Mouse (Mus musculus) kidney, adult 9 months (tissue): Measurements from ENCODE around the gene AI464131.

Experiments
- DNase-seq: peaks from one replicate; pipeline ENCODE4 v3.0.0; 2022

The AI464131 gene

DNA sequence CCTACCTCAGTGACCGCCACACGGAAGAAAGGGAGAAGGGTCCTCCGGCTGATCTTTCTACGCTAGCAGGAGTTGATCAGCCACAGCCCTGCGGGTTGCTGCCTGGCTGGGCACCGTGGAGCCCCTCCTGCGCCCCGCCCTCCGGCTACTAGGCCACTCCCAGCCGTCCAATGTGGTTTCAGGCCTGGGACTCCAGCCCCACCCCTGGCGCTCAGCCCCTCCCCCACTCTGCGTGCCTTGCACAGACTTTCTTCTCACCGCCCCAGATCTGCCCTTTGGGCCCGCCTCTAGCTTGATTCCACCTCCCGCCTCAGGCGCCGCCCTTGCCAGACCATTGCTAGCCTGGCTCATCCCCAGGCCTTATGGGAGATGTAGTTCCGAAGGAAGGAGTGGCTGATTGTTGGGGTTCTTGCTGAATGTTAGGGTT, at the start of gene AI464131:
Gene AI464131 (minus strand): TSS at position 91 of the 427 bp plus-strand sequence.
- peak; percentile 99 for DNase-seq

DNA sequence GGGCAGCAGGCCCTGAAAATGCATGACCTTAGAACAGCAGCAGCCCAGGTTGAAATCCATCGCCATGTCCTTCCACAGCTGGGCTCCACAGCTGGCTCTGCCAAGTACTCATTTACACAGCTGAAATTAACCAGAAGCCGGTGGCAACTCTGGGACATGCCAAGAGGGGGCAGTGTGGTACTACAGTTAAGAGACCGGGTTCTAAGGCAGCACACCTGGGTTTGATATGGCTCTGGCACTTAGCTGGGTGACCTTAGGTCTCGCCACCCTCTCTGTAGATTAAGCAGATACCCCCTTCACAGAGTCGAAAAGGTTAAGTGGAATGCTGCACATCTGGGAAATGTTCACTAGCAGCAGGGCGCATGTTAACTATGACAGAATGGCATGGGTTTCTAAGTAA, 49.7 kb upstream of the AI464131 start:
- peak; percentile 94 for DNase-seq

DNA sequence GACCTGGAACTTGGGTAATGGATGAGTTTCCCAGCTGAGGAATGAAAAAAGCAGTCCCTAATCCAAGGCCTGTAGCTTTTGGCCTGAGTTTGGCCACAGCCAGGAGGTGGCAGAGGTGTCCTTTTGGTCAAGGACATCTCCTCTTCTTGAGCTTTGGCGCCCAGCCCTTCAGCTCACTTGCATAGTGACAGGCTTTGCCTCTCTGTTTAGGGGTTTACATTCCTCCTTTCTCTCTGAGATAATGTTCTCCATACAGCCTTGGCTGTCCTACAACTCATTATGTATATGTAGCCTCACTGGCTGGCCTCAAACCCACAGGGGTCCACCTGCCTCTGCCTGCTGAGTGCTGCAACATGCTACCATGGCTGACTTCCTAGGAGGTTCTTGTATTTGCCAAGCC, 44.2 kb upstream of the AI464131 start:
- no peak for DNase-seq

DNA sequence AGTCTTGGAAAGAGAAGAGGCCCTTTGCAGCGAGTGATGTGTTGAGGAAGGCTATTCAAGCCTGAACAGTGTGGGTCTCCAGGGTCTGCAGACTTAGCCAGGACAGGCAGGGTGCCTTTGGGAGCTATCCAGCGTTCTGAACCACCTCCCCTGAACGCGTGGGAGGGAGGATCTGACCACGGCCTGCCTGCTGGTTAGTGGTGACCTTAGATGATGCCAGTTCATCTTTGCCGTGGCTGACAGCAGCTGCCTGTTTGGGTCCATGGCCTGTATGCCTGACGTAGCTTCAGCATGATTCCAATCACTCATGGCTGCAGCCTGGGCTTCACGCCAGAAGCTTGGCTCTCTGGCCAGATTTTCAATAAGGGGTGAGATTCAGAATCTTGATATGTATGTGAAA, 43.1 kb upstream of the AI464131 start:
- no peak for DNase-seq

DNA sequence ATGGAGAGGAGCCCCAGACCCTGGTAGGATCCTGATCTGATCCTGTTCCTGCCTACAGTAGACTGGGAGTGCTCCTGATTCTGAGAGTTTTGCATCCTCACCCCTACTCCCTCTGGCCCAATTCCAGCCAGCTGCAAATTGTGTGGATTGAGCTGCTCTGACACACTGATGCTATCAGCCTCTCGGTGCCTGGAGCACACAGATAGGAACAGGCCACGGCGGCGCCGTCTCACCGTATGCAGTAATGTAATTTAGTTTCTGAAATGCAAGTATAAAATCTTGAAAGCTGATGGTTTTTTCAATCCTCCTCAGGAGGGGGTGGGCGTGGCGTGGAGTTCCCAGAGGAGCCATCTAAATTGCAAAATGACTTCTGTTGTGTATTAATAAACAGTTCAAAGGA, 39.3 kb upstream of the AI464131 start:
- no peak for DNase-seq

DNA sequence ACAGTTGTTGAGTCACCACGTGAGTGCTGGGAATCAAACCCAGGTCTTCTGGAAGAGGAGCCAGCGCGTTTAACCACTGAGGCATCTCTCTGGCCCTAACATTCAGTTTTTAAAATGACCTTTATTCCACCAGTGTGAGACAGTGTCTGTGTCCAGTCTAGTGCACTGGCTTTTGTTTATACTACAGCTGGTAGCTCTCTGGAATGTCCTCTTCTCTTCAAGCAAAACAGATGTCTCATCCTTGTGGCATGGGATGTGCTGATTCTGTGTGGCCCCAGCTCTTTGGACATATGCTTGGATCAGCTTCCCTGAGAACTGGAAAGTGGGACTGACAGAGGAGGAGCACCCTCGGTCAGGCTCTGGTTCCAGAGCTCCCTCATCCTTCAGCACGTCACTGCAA, 32.0 kb upstream of the AI464131 start:
- no peak for DNase-seq

DNA sequence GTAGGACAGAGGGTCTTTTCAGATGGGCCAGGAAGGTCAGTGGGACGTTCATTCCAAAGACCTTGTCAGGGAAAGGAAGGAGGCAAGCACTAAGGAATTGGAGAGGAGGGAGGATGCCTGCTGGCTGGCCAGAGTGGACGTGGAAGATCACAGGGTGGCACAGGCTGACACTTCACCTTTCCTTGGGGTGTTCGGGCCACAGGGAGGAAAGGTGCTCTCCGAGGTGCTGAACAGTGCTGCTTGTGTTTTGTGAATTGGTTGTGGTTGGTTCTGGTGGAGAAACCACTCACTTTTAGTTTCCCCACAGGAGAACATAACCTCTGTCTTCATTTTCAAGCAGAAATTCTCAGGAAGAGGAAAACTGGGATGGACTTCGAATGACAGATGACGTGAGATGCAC, 29.5 kb upstream of the AI464131 start:
- no peak for DNase-seq

DNA sequence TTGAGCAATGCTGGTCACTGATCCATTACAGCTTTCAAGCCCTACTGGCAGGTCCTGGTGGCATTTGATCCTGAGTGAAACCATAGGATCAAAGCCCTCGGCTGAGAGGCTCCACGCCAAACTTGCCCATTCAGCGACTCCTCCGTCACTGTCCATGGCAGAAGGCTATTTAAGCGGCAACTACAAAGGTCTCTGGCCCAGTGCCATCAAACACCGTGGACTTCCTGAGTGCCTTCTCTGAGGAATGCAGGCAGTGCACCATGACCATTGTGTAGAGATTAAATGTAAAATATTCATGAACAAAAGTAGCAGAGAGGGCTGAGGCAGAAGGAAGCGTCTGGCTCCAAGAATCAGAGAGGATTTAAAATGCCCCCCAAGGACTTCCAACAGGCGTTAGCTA, 25.1 kb upstream of the AI464131 start:
- DNase-seq: peak; percentile 87

DNA sequence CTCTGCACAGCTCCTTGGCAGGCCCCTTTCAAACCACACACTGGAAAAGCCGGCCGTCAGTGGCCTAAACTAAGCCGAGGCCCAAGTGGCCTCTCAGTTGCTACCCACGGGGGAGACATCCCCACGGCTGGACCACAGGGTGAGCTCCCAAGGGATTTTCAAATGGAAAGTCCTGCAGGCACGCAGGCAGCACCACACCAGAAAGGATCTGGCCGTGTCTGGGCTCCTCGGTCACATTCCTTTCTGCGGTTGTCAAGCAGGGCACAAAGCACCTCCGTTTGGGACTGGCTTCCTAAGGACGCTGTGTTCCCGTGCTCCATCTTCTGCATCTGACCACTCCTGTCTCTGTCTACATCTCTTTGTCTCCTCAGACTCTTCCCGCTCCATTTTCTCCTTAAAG, 24.2 kb upstream of the AI464131 start:
- no peak for DNase-seq

DNA sequence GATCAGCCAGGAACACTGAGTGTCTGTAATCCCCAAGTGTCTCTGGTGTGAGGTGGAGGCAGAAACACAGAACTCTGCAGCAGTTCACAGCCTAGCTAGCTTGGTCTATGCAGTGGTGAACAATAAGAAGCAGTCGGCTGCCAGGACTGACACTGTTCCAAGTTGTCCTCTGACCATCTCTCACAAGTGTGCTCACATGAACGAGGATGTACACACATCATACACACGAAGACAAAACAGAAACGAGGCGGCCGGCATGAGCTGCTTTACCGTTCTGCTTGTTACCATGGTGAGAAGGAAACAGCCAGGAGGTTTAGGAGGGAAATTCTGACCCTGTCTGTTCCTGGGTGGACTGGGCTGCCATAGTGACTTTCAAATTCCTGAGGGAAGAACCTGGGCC, 23.7 kb upstream of the AI464131 start:
- no peak for DNase-seq

DNA sequence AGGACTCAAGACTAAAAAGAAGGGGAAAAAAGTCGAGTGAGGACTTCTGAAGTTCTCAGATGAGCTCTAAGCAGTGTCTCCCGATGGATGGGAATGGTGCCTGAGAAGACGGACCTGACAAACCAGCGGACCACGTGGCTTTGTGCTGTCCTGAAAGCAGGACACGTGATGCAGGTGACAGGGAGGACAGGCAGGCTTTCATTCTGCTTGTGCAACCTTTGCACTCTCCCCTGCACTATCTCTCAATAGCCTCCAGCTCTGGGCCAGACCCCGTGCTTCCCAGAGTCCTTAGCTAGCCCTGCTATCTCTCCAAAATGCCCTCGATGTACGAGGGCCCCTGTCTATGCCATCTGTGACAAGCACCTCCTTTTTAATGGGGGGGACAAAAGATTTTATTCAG, 22.0 kb upstream of the AI464131 start:
- DNase-seq: no peak

DNA sequence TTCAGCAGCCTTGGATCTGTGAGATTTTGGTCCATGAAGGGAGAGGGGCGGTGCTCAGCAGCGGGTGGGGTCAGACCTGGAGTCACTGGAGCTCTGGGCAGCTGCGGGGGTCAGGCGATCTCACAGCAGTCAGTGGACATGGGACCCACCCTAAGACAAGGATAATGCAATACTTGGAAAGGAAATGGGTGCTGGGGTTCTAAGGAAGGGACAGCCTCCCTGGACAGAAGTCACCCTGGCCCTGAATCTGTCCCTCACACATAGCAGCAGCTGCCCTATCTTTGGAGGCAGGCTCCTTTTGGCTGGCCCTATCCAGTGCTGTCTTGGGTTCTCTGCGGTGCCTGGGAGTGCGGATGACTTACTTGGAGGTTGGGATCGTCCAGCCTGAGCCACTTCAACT, 21.0 kb upstream of the AI464131 start:
- DNase-seq: no peak

DNA sequence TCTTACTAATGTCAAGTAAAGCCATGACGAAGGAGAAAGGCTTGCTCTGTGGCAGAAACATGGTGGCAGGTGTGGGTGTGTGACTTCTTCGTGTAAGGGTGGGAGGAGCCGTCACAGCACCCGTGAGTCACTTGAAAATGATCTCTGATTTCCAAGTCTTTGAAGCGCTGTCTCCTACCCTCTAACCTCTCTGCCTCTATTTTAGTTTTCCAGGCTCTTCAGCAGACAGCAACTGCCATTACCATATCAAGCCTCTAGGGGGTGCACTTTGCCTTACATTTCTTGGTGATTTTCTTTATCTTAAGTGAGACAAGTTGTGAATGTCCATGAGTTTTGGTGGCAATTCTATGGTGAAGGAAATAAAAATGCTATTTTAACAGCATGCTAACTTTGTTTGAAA, 19.9 kb upstream of the AI464131 start:
- peak; percentile 64 for DNase-seq

DNA sequence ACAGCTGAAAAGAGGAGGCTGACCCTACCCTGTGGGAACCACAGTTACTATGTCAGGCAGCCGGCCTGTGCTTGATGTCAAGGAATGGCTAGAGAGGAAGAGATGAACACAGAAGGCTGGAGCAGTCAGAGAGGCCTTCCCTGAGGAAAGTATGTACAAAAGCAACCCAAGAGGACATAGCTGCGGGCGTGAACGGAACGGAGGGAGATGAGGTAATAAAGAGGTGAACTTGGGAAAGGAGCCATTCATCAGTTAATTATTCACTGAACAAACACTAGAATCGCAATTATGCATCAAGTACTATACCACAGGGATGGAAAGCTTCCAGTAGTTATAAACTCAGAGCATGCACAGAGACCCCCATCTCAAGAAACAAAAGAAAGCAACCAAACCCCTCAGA, 19.3 kb upstream of the AI464131 start:
- DNase-seq: no peak

DNA sequence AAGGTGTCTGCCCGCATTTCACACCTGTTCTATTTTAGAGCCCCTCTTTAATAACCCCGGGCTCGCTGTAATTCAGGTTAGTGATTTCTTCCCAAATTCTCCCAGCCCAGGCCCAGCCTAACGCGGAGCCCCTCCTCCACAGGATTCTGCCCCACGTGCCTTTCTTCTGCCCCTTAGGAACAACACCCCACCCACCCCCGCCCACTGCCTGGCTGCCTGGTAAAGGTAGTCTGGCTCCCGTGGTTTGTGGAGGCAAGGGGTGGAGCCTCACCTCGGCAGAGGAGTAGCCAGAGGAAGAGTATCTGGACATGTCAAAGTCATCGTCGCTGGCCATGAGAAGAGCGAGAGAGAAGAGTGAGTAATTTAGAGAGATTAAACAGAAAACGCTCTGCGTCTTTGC, 17.8 kb upstream of the AI464131 start:
- DNase-seq: no peak

DNA sequence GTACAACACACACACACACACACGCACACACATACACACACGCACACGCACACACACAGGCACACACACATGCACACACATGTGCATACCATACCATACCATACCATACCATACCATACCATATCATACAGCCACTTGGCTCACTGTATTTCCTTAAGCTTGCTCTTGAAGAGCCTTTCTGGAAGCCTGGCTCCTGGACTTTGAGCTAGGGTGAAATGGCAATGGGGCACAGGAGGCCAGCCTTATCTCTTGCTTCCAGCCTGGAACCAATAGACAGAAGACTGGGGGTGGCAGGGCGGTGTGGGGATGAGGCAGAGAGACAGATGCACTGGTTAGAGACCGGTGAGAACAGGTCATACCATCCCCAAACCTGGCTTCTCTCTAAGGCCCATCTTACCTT, 16.3 kb upstream of the AI464131 start:
- DNase-seq: no peak

DNA sequence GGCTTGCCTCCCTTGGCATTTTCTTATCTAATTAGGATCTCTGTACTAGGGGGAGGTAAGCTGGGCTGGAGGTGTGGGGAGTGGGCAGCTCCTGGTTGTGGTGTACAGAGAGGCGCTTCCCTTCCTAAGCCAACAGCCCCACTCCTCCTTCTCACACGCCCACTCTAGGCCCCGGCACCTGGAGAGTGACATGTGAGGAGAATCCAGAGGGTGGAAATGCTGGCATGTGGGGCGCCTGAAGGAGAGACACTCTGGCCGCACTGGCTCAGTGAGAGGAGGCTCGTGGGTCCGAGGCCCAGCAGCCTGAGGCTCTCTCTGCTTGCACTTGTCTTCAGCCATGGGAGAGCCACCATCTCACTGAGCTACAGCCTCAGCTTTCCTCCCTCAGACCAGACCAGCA, 15.5 kb upstream of the AI464131 start:
- no peak for DNase-seq

DNA sequence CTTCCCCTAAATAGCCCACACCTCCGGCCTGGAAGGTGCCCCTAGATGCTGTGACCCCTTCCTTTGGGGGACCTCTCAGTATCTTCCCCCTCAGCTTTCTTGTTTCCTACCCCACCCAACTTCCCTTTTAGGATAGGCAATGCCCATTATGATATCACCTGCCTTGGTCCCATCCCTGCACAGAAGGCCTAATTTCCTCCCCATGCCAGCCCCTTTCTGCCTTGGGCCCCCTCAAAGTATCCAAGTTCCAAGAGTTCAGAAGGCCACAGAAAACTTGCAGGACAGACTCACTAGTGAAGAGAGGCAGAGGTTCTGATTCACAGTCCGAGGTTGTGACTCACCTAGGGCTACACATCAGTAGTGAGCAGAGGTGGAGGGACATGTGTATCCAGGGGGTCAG, 14.4 kb upstream of the AI464131 start, which contains the start of gene 1110017D15Rik:
Gene 1110017D15Rik (minus strand): TSS at position 101 of the 400 bp plus-strand sequence.
- no peak for DNase-seq

DNA sequence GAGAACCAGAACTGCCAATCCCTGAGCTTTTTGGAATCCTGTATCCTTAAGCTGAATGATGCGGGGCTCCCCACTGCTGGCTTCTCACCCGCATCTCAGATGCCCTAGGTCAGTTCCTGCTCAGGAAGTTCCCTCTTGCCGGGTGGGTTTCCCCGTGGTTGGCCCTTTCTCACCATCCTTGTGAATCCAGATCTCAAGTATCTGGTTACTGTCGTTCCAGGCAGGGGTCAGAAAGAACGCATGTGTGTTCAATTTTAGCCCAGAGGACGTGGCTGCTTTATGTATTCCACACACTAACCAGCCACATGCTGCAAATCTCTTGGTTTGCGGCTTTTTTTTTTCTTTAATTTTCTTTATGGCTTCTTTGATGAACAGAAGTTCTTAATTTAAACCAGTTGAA, 10.8 kb upstream of the AI464131 start:
- no peak for DNase-seq

DNA sequence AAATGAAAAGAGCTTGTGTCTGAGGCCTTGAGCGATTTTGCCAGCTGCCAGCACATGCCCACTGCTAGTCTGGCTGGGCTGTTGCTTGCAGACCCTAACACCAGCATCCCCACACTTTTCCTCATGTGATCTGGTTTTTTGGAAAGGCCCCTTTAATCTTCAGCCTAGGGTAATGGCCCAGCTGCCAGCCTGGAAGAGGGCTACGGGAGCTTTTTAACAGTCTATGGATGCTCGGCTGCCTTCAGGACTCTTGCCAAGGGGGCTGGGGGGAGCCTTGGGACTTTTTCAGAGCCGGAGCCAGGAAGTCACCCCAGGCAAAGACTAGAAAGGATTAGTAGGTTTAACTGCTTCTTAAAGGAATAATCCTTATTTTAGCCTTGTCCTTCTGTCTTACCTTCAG, 10.4 kb upstream of the AI464131 start:
- no peak for DNase-seq

DNA sequence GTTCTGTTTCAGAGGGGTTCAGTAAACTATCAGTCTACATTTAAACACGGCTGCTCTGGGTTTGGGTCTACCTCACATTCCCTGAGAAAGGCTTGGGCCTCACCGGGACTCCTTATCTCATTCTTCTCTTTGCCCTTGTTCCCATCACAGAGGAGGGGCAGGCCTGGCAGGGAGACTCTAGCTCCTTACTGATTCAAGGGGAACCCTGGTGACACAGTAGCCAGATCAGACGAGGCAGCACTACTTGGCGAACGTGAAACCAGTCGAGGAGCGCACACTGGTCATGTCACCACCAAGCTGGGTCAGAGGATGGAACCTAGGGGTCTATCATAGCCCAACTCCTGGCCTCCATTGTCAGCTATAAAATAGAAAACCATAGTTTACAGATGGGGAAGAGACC, 5.1 kb upstream of the AI464131 start:
- DNase-seq: no peak

DNA sequence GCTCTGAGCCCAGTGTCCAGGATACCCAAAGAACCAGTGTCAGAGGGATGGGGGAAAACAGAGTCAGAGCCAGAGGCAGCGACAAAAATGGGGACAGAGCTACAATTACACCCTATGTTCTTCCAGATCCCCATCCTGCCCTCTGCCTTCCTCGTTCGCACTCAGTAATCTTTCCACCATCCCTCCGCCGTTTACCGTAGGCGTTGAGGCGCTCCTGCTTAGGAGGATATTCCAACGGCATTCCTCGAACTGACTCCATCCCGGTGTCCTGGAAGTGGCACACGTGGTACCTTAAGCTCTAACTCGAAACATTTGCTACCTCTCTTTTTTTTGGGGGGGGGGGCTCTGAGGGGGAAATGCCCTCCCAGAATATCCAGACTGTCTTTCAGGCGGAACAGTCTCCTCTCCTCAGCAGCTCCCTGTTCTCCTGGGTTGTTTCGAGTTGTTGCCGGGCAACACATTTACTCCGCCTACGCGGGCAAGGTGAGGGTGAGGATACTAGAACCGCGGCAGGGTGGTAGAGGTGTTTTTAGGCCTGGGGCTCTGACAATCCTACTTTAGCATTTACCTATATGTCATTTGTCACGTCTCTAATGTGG, 4.5 kb upstream of the AI464131 start:
- DNase-seq: no peak

DNA sequence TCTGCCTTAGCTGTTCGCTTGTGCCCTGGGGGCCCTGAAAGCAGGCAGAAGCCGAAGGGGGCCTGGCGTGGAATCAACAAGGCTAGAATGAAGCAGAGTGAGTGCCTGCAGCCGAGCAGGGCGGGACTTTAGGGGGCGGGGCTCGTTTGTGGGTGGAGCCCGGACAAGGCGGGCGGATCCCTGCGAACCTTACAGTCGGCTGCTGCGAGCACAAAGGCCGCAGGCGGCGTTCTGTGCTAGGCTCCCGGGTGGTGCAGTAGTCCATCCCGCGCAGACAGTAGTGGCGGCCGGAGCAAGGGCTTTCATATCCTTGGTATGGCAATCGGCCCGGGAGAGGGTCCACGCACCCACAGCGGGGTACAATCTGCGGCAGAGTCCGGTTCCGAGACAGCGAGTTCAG, 4.0 kb upstream of the AI464131 start:
- DNase-seq: peak; percentile 92

DNA sequence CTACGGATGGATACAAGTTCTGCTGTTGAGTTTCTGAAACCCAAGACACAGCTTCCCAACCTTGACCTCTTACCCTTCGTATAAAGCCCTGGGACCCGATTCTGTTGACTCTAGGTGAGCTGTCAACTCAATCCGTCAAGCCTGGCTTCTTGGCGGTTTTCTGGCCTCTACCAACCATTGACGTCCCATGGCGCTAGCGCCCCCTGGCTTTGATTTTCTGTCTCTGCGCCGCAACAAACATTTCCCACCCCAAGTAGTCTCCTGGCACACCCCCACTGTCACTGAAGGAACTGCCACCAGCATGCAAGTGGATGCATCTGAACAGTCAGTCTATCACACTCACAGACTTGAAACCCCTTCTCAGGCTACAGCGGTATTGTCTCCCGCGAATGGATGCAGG, 3.3 kb upstream of the AI464131 start:
- DNase-seq: peak; percentile 80

DNA sequence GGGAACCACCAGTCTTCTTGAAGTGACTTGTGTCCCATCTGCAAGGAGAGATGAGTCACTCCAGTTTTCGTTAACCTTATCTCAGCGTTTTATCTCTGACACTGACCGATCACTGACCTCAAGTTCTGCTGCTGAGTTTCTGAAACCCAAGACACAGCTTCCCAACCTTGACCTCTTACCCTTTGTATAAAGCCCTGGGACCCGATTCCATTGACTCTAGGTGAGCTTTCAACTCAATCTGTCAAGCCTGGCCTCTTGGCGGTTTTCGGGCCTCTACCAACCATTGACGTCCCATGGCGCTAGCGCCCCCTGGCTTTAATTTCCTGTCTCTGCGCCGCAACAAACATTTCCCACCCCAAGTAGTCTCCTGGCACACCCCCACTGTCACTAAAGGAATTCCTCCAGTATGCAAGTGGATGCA, 2.3 kb upstream of the AI464131 start:
- DNase-seq: peak; percentile 60

DNA sequence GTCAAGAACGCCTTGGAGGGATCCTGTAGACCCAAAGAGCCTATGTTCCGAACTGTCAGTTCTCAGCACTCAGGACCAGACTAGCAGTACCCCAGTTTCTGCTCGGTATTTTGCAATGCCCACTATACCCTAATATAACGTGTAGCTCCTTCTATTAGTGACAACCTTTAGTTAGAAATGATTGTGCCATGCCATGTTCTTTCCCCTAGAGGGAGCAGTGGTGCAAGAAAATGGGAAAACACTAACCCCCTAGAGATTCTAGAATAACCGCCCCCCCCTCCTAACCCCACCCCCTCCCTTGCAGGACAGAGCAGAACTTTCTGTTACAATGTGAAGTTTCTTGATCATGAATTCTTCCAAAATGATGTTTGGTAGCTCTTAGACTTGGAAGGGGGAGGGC, 1.4 kb upstream of the AI464131 start:
- DNase-seq: no peak
